8 mouse cellular contexts compared by ENCODE assay signal in the genomic region with DNA sequence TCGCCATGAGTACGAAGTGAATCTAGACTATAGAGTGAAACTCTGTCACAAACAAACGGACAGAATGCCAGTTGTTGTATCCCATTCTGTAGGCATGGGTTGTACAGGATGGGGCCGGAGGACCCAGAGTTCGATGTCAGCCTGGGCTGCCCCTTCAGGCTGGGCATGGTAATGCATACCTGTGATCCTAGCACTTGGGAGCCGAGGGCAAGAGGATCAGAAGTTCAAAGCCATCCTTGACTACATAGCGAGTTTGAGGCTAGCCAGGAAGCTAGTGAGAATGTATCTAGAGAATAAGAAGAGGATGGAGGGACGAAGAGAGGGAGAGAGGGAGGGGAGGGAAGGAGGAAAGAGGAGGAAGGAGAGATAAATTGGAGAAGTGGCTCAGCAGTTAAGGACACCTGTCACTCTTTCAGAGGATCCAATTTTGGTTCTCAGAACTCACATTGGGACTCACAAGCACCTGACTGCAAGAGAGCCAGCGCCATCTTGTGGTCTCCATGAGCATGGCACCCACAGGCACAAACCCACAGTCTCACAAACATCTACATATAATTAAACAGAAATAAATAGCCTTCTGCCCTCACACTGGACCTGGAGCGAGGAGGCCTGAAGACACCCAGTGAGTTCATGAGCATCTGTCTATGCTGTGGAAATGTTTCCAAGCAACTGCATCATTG. TPM values are rescaled to one million over a fixed set of nuclear protein-coding genes. Genes with fewer than 3 reads are reported as not detected.
DNase-seq lines count a peak whose midpoint lies in the region; ATAC-seq and TF ChIP-seq lines count a peak whose summit lies in the region.

No protein-coding gene starts in this region.

- peak; percentile 43 for DNase-seq in cerebellum, adult 11 months
- DNase-seq in neural tube, embryonic 10.5 days (ENCODE audit: extremely low spot score, low spot score) = peak; percentile 68
- DNase-seq in cerebellum, adult 9-10 months = peak; percentile 64
- peak; percentile 41 for DNase-seq in gastrocnemius, postnatal 25 days
- peak; percentile 52 for DNase-seq in lung, postnatal 0 days (ENCODE audit: low spot score)
- DNase-seq in splenic B cell, adult 2 months (ENCODE audit: low read depth, low spot score) = peak; percentile 91

- TF ChIP-seq EP300 in lung, postnatal 0 days (IDR thresholded peaks at IDR 0.05) = no peak

- peak; percentile 89 for TF ChIP-seq CTCF in lung, postnatal 0 days (IDR thresholded peaks at IDR 0.05)

- WGBS in neural tube, embryonic 15.5 days = 67% methylated on average over 10 of the region's 10 CpGs
- WGBS in lung, postnatal 0 days = 65% methylated on average over 10 of the region's 10 CpGs

- no peaks in the 10 kb centered on the region for H3K9me3 ChIP-seq in neural tube, embryonic 15.5 days (replicated peaks)
- no peaks in the 10 kb centered on the region for H3K9me3 ChIP-seq in lung, postnatal 0 days (ENCODE audit: low read length)

- no peak overlapping the region for H3K9ac ChIP-seq in neural tube, embryonic 15.5 days (replicated peaks)
- no peak overlapping the region for H3K9ac ChIP-seq in lung, postnatal 0 days (replicated peaks; ENCODE audit: low read depth)

- H3K4me1 ChIP-seq in neural tube, embryonic 15.5 days = no peaks in the 10 kb centered on the region
- no peaks in the 10 kb centered on the region for H3K4me1 ChIP-seq in lung, postnatal 0 days (ENCODE audit: insufficient read depth, low read depth, low read length)

- no peaks in the 10 kb centered on the region for H3K36me3 ChIP-seq in neural tube, embryonic 15.5 days
- no peaks in the 10 kb centered on the region for H3K36me3 ChIP-seq in lung, postnatal 0 days (ENCODE audit: insufficient read depth, low read length)
- H3K36me3 ChIP-seq in splenic B cell, adult 2 months (ENCODE audit: control insufficient read depth, insufficient read depth, low read length, poor library complexity, severe bottlenecking) = no peaks in the 10 kb centered on the region

- H3K27me3 ChIP-seq in neural tube, embryonic 15.5 days (replicated peaks) = no peaks in the 10 kb centered on the region
- no peaks in the 10 kb centered on the region for H3K27me3 ChIP-seq in lung, postnatal 0 days (replicated peaks; ENCODE audit: insufficient read depth, low read length)
- H3K27me3 ChIP-seq in splenic B cell, adult 2 months (ENCODE audit: control insufficient read depth, insufficient read depth, low read length, poor library complexity, severe bottlenecking) = no peaks in the 10 kb centered on the region

- H3K4me3 ChIP-seq in neural tube, embryonic 15.5 days (replicated peaks) = no peak overlapping the region
- H3K4me3 ChIP-seq in lung, postnatal 0 days (ENCODE audit: low read depth, low read length) = no peak overlapping the region

- H3K27ac ChIP-seq in neural tube, embryonic 15.5 days (replicated peaks) = no peak overlapping the region
- no peak overlapping the region for H3K27ac ChIP-seq in lung, postnatal 0 days (ENCODE audit: low read length)

- H3K4me2 ChIP-seq in neural tube, embryonic 15.5 days = no peak overlapping the region
- no peak overlapping the region for H3K4me2 ChIP-seq in lung, postnatal 0 days (replicated peaks; ENCODE audit: low read depth, low read length)

- no peak for ATAC-seq in cerebellum, adult (ENCODE audit: insufficient number of reproducible peaks, low FRiP score, low TSS enrichment)
- ATAC-seq in neural tube, embryonic 15.5 days (ENCODE audit: low FRiP score) = no peak
- no peak for ATAC-seq in lung, postnatal 0 days

RNA-seq across cellular contexts. Expression of a gene that starts 18.6 kb away (rescaled TPM):
- 1.9 and 2.0 TPM in 2 replicates for polyA plus RNA-seq in neural tube, embryonic 15.5 days (2015; fragmentation: Nextera tagmentation; extraction: Ambion mirVana)
- under 1 TPM; 0.26 to 0.51 TPM for total RNA-seq in gastrocnemius, postnatal 25 days (2021)
- 1.8 TPM in 2 replicates for polyA plus RNA-seq in lung, postnatal 0 days (2015; fragmentation: Nextera tagmentation; extraction: Ambion mirVana)

RNA-seq across cellular contexts. Expression of a gene that starts 39.8 kb away (rescaled TPM):
- polyA plus RNA-seq in neural tube, embryonic 15.5 days (2015; fragmentation: Nextera tagmentation; extraction: Ambion mirVana) = 217 and 220 TPM in 2 replicates
- 100 to 1,000 TPM; 590 to 608 TPM for total RNA-seq in gastrocnemius, postnatal 25 days (2021)
- 120 and 128 TPM in 2 replicates for polyA plus RNA-seq in lung, postnatal 0 days (2015; fragmentation: Nextera tagmentation; extraction: Ambion mirVana)

Comparison
In these comparisons a context has a peak if more than half of its experiments do, and no peak if none do; other contexts are left out.
1. DNase-seq: peak in every context shown above with its lines; median percentile 91 in splenic B cell, adult 2 months; 68 in neural tube, embryonic 10.5 days; 64 in cerebellum, adult 9-10 months; 52 in lung, postnatal 0 days; 43 in cerebellum, adult 11 months; 41 in gastrocnemius, postnatal 25 days.